Mouse (Mus musculus) layer of hippocampus, postnatal 36 days (tissue): ENCODE data around the gene Gdi2. TPM values are rescaled to one million over a fixed set of nuclear protein-coding genes. Genes with fewer than 3 reads are reported as not detected.

Experiments
- DNase-seq, 2 experiments: peaks; one replicate each; pipeline ENCODE4 v3.0.0; 2022
- total RNA-seq, 2 experiments: library from RNA; stranded (reverse); gene quantifications; 2 replicates each; pipeline ENCODE4 v1.2.3; 2021

The Gdi2 gene
- total RNA-seq, 2 experiments from 2014 or later = 285 to 292 TPM

GRCm38 (mm10) chr13:3547856-3548255 is 10.0 kb downstream of the Gdi2 start:
- no peak for DNase-seq

- DNase-seq = no peak
Measured at GRCm38 (mm10) chr13:3563130-3563529, 25.3 kb downstream of the Gdi2 start.

GRCm38 (mm10) chr13:3563953-3564352 is 26.1 kb downstream of the Gdi2 start:
- DNase-seq = no peak

GRCm38 (mm10) chr13:3590789-3591188 is 52.9 kb downstream of the Gdi2 start:
- DNase-seq = no peak

GRCm38 (mm10) chr13:3594311-3594710 is 56.4 kb downstream of the Gdi2 start:
- no peak for DNase-seq

GRCm38 (mm10) chr13:3596232-3596631 is 58.4 kb downstream of the Gdi2 start:
- DNase-seq = no peak

GRCm38 (mm10) chr13:3609780-3610117 is 71.9 kb downstream of the Gdi2 start:
- DNase-seq = no peak

- peak in 1 of 2 experiments; percentile 9 for DNase-seq
Measured at GRCm38 (mm10) chr13:3610118-3610794, 72.4 kb downstream of the Gdi2 start.

GRCm38 (mm10) chr13:3610795-3611438 is 73.1 kb downstream of the Gdi2 start, which contains the start of gene Fam208b:
TSS of gene Fam208b (minus strand) at chr13:3611108.
- peak; percentile 97 to 98 for DNase-seq

Other genes starting within 250 kb of the Gdi2 start
- 10 to 100 TPM; 23.0 to 29.5 TPM for gene Fam208b, start 73.0 kb downstream of the Gdi2 start, total RNA-seq
- 10 to 100 TPM; 31.5 to 34.5 TPM for gene Asb13, start 96.0 kb downstream of the Gdi2 start, total RNA-seq